Mouse (Mus musculus) embryonic facial prominence, embryonic 13.5 days (tissue): ENCODE measurements around the gene Rad9a. TPM values are rescaled to one million over a fixed set of nuclear protein-coding genes. Genes with fewer than 3 reads are reported as not detected.
"Not testable (repeated sequence)": the region's sequence is repeated elsewhere in the genome, so short reads cannot be mapped to it uniquely, and the experiment has no call there.

Experiments
- ATAC-seq: fragments of 200-750 bp; cut with Nextera tagmentation; 2 replicates; pipeline ENCODE4 v1.8.0; 2017; ENCODE audit warnings: low read depth; ENCODE audit not compliant: insufficient number of reproducible peaks, insufficient read depth, low FRiP score, low TSS enrichment
- H3K27ac ChIP-seq: fragments of 300-500 bp; sonication (generic); 2 replicates; pipeline ENCODE4 v1.5.1; 2015; ENCODE audit warnings: moderate library complexity, mild to moderate bottlenecking, inconsistent platforms
- H3K27me3 ChIP-seq: fragments of 300-500 bp; sonication (generic); 2 replicates; pipeline ENCODE4 v1.6.1; 2015; ENCODE audit warnings: mild to moderate bottlenecking, inconsistent platforms
- H3K36me3 ChIP-seq: fragments of 300-500 bp; sonication (generic); 2 replicates; pipeline ENCODE4 v1.6.1; 2015; ENCODE audit warnings: mild to moderate bottlenecking, inconsistent platforms
- H3K4me1 ChIP-seq: fragments of 300-500 bp; sonication (generic); 2 replicates; pipeline ENCODE4 v1.6.1; 2015; ENCODE audit warnings: inconsistent platforms
- H3K4me2 ChIP-seq: fragments of 300-500 bp; sonication (generic); 2 replicates; pipeline ENCODE4 v1.6.1; 2015; ENCODE audit warnings: moderate library complexity, mild to moderate bottlenecking, inconsistent platforms
- H3K4me3 ChIP-seq: fragments of 300-500 bp; sonication (generic); 2 replicates; pipeline ENCODE4 v1.5.1; 2015; ENCODE audit warnings: mild to moderate bottlenecking, inconsistent platforms
- H3K9ac ChIP-seq: fragments of 300-500 bp; sonication (generic); 2 replicates; pipeline ENCODE4 v1.6.1; 2015; ENCODE audit warnings: mild to moderate bottlenecking, inconsistent platforms
- H3K9me3 ChIP-seq: fragments of 300-500 bp; sonication (generic); 2 replicates; pipeline ENCODE4 v1.6.1; 2016; ENCODE audit warnings: inconsistent platforms
- WGBS: fragments of 180-500 bp; shearing (Covaris S2); methylation state at CpG from one replicate; pipeline ENCODE4 v1.1.7; 2015; ENCODE audit warnings: mixed read lengths; 5-methylcytosine and 5-hydroxymethylcytosine counted together
- polyA plus RNA-seq: library from polyadenylated mRNA; unstranded; fragments of >200 nt; fragmentation: Nextera tagmentation; extraction: Ambion mirVana; gene quantifications from 2 replicates; pipeline ENCODE4 v1.2.1, GENCODE M21; 2015

The Rad9a gene
- 34.1 and 37.3 TPM in 2 replicates for polyA plus RNA-seq

- H3K4me2 ChIP-seq: peak within 1 kb of the TSS; percentile 96
- peak within 1 kb of the TSS; percentile 78 for H3K27ac ChIP-seq
- peaks cover 26% of the 10 kb centered on the region for H3K4me1 ChIP-seq
- peak; percentile 78 for ATAC-seq
- peaks cover 40% of the 10 kb centered on the region for H3K36me3 ChIP-seq
- H3K27me3 ChIP-seq: peaks cover 12% of the 10 kb centered on the region
- under 1% methylated on average over 34 of the region's 34 CpGs for WGBS
- peak within 1 kb of the TSS; percentile 87 for H3K9ac ChIP-seq
- no peaks in the 10 kb centered on the region for H3K9me3 ChIP-seq
- peak within 1 kb of the TSS; percentile 75 for H3K4me3 ChIP-seq
Observed at GRCm38 (mm10) chr19:4201291-4201909, at the start of gene Rad9a. Gene Rad9a, minus strand, starts transcription at chr19:4201662.

- not testable (repeated sequence) for ATAC-seq, H3K9ac ChIP-seq
Observed at GRCm38 (mm10) chr19:4248683-4249082, 47.2 kb upstream of the Rad9a start.

GRCm38 (mm10) chr19:4247010-4247409, 45.5 kb upstream of the Rad9a start:
- WGBS: 48% methylated on average over 1 of the region's 1 CpGs
- no peak overlapping the region for H3K4me3 ChIP-seq

More at GRCm38 (mm10) chr19:4248683-4249082, 47.2 kb upstream of the Rad9a start:
- H3K4me3 ChIP-seq, H3K4me2 ChIP-seq, H3K36me3 ChIP-seq, H3K27me3 ChIP-seq, H3K9me3 ChIP-seq, H3K27ac ChIP-seq, H3K4me1 ChIP-seq: not testable (repeated sequence)
- WGBS: 54% methylated on average over 1 of the region's 1 CpGs

GRCm38 (mm10) chr19:4244775-4245174, 43.3 kb upstream of the Rad9a start:
- H3K36me3 ChIP-seq: no peaks in the 10 kb centered on the region
- H3K27ac ChIP-seq: no peak overlapping the region
- no peaks in the 10 kb centered on the region for H3K9me3 ChIP-seq
- no peaks in the 10 kb centered on the region for H3K4me1 ChIP-seq
- no peaks in the 10 kb centered on the region for H3K27me3 ChIP-seq
- 83% methylated on average over 6 of the region's 6 CpGs for WGBS
- H3K4me2 ChIP-seq: no peak overlapping the region
- no peak for ATAC-seq
- no peak overlapping the region for H3K4me3 ChIP-seq
- no peak overlapping the region for H3K9ac ChIP-seq

More at GRCm38 (mm10) chr19:4247010-4247409, 45.5 kb upstream of the Rad9a start:
- H3K36me3 ChIP-seq: no peaks in the 10 kb centered on the region
- H3K27ac ChIP-seq: no peak overlapping the region
- no peak overlapping the region for H3K9ac ChIP-seq
- H3K27me3 ChIP-seq: no peaks in the 10 kb centered on the region
- H3K9me3 ChIP-seq: no peaks in the 10 kb centered on the region
- no peak for ATAC-seq
- no peaks in the 10 kb centered on the region for H3K4me1 ChIP-seq
- no peak overlapping the region for H3K4me2 ChIP-seq

- Histone ChIP-seq H3K4me3 (no peak overlapping the region), H3K4me1 (no peaks in the 10 kb centered on the region), H3K36me3 (no peaks in the 10 kb centered on the region), H3K27ac (no peak overlapping the region), H3K9me3 (no peaks in the 10 kb centered on the region), H3K4me2 (no peak overlapping the region), H3K9ac (no peak overlapping the region), H3K27me3 (no peaks in the 10 kb centered on the region)
- no peak for ATAC-seq
- 66% methylated on average over 3 of the region's 3 CpGs for WGBS
Observed at GRCm38 (mm10) chr19:4242416-4242815, 41.0 kb upstream of the Rad9a start.

- H3K27ac ChIP-seq: no peak overlapping the region
- ATAC-seq: no peak
Observed at GRCm38 (mm10) chr19:4240247-4240668, 38.8 kb upstream of the Rad9a start.

GRCm38 (mm10) chr19:4234548-4234947, 33.1 kb upstream of the Rad9a start:
- H3K36me3 ChIP-seq: no peaks in the 10 kb centered on the region
- peaks cover 13% of the 10 kb centered on the region for H3K4me1 ChIP-seq
- H3K9ac ChIP-seq: no peak overlapping the region
- ATAC-seq: no peak
- H3K4me2 ChIP-seq: no peak overlapping the region
- WGBS: 73% methylated on average over 4 of the region's 4 CpGs
- H3K4me3 ChIP-seq: no peak overlapping the region
- no peak overlapping the region for H3K27ac ChIP-seq
- H3K27me3 ChIP-seq: peaks cover 6% of the 10 kb centered on the region; the same call in 1 of the 2 replicates
- H3K9me3 ChIP-seq: no peaks in the 10 kb centered on the region

More at GRCm38 (mm10) chr19:4240247-4240668, 38.8 kb upstream of the Rad9a start:
- Histone ChIP-seq H3K9me3 (no peaks in the 10 kb centered on the region), H3K4me1 (no peaks in the 10 kb centered on the region), H3K4me2 (no peak overlapping the region), H3K27me3 (no peaks in the 10 kb centered on the region), H3K9ac (no peak overlapping the region), H3K36me3 (no peaks in the 10 kb centered on the region), H3K4me3 (no peak overlapping the region)
- WGBS: 45% methylated on average over 8 of the region's 8 CpGs

- no peaks in the 10 kb centered on the region for H3K36me3 ChIP-seq
- H3K9ac ChIP-seq: peak overlapping the region; percentile 72
- H3K9me3 ChIP-seq: no peaks in the 10 kb centered on the region
- peak overlapping the region; percentile 58; the same call in 1 of the 2 replicates for H3K4me3 ChIP-seq
- H3K27me3 ChIP-seq: peaks cover 10% of the 10 kb centered on the region
- H3K27ac ChIP-seq: no peak overlapping the region
- H3K4me2 ChIP-seq: peak overlapping the region; percentile 80
- peaks cover 25% of the 10 kb centered on the region for H3K4me1 ChIP-seq
- ATAC-seq: no peak
- WGBS: 85% methylated on average over 7 of the region's 7 CpGs
Observed at GRCm38 (mm10) chr19:4232651-4233050, 31.2 kb upstream of the Rad9a start.

- peak overlapping the region; percentile 44; the same call in 1 of the 2 replicates for H3K27ac ChIP-seq
- no peaks in the 10 kb centered on the region for H3K36me3 ChIP-seq
- H3K9me3 ChIP-seq: no peaks in the 10 kb centered on the region
- WGBS: 50% methylated on average over 1 of the region's 2 CpGs
- H3K4me3 ChIP-seq: peak overlapping the region; percentile 58
- peak overlapping the region; percentile 80 for H3K4me2 ChIP-seq
- peak overlapping the region; percentile 72 for H3K9ac ChIP-seq
- peaks cover 10% of the 10 kb centered on the region for H3K27me3 ChIP-seq
- H3K4me1 ChIP-seq: peaks cover 26% of the 10 kb centered on the region
- ATAC-seq: no peak
Observed at GRCm38 (mm10) chr19:4232186-4232572, 30.7 kb upstream of the Rad9a start.

- Histone ChIP-seq H3K4me2 (peak within 1 kb of the TSS; percentile 80), H3K36me3 (no peaks in the 10 kb centered on the region), H3K4me1 (peaks cover 26% of the 10 kb centered on the region), H3K9ac (peak within 1 kb of the TSS; percentile 72), H3K27me3 (peaks cover 10% of the 10 kb centered on the region), H3K9me3 (no peaks in the 10 kb centered on the region), H3K4me3 (peak within 1 kb of the TSS; percentile 58), H3K27ac (peak within 1 kb of the TSS; percentile 44; the same call in 1 of the 2 replicates)
- 11% methylated on average over 26 of the region's 26 CpGs for whole genome bisulfite sequencing
- ATAC-seq: peak; percentile 79
Observed at GRCm38 (mm10) chr19:4231253-4232185, 30.1 kb upstream of the Rad9a start, which contains the start of gene Pold4. Gene Pold4, plus strand, starts transcription at chr19:4231899.

GRCm38 (mm10) chr19:4230415-4230814, 29.0 kb upstream of the Rad9a start:
- no peaks in the 10 kb centered on the region for H3K36me3 ChIP-seq
- no peak for ATAC-seq

More at GRCm38 (mm10) chr19:4230415-4230814, 29.0 kb upstream of the Rad9a start:
- Histone ChIP-seq H3K4me1 (peaks cover 26% of the 10 kb centered on the region), H3K9ac (no peak overlapping the region), H3K27me3 (peaks cover 10% of the 10 kb centered on the region), H3K4me3 (no peak overlapping the region), H3K9me3 (no peaks in the 10 kb centered on the region), H3K27ac (no peak overlapping the region), H3K4me2 (no peak overlapping the region)
- 68% methylated on average over 8 of the region's 8 CpGs for WGBS
